Mouse (Mus musculus): ENCODE results near the gene Creb3l2.

DNA sequence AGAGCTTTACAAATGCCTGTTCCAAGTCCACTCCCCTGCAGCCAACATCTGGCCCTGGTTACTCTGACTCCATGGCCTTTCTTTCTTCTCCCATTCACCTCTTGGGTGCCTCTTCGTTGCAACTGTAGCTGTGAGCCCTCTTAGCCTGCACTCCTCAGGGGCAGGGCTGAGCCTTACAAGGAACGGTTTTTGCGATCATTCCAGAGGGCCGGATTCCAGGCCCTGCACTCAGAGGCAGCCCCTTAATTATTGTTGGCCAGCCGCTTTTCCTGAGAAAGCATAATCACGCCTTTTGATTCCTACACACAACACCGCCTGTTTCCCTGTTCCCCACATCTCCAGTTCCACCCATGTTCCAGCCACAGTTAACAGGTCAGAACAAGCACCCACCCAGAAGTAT, 17.6 kb downstream of the Creb3l2 start:
- TF ChIP-seq GATA1 (IDR thresholded peaks at IDR 0.05; ENCODE audit: low read length): no peak
- TF ChIP-seq TAL1 (IDR thresholded peaks at IDR 0.05; ENCODE audit: low read length): no peak
